Mouse (Mus musculus): Measurements from ENCODE around the gene Prkn. TPM values are rescaled to one million over a fixed set of nuclear protein-coding genes. Genes with fewer than 3 reads are reported as not detected.
"Not testable (repeated sequence)": the region's sequence is repeated elsewhere in the genome, so short reads cannot be mapped to it uniquely, and the experiment has no call there.

Prkn gene
- total and polyA plus RNA-seq, 2 experiments, result 2.5 to 8.9 TPM

DNA sequence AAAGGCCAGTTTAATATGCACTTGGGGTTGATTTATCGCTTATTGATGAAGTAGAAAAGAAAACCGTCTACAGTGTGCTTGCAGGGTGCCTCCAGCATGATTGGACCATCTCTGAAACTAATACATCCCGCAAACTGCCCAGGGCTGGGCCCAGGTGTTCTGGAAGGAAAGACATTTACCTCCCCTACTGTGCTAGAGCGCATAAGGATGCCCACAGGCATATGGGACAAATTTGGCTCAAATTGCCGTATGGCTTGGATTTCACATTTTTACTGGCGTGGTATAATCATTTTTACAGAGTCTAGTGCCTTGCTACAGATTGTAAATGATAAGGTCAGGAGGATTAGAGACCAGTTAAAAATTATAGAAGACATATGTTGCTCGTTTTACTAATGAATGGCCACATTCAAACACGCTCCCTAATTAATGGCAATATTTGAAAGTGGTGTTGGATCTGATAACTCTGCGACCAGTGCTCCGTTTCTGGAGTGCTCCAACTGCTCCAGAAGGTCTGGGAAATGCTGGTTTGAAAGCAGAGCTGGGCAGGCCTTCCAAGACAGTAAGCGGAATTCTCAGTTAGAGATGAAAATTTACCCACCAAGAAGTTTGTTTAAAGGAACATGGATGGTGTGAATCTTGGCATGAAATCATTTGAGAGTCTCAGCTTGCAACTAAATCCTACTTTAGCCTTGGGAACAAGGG is 1150.4 kb downstream of the Prkn start:
- Histone ChIP-seq H3K4me1 (ENCODE audit: control insufficient read depth, insufficient read depth, low read length) (no peaks in the 10 kb centered on the region), H3K79me2 (ENCODE audit: control insufficient read depth, insufficient read depth, low read length) (no peaks in the 10 kb centered on the region), H3K4me3 (ENCODE audit: insufficient read depth, low read depth, low read length) (no peak overlapping the region), H3K27me3 (ENCODE audit: control insufficient read depth, insufficient read depth, low read length) (no peaks in the 10 kb centered on the region), H3K36me3 (ENCODE audit: control insufficient read depth, insufficient read depth, low read length) (no peaks in the 10 kb centered on the region), H3K27ac (replicated peaks; ENCODE audit: insufficient read depth, low read depth, low read length) (no peak overlapping the region), H3K9ac (ENCODE audit: low read depth, low read length) (no peak overlapping the region)
- 86% methylated on average over 11 of the region's 11 CpGs for WGBS
- no peak for DNase-seq (ENCODE audit: extremely low read depth, low read depth, low spot score)
- TF ChIP-seq POLR2A (IDR thresholded peaks at IDR 0.05; ENCODE audit: extremely low read depth, insufficient read depth, low read length) (no peak), CTCF (IDR thresholded peaks at IDR 0.05; ENCODE audit: low read depth, low read length) (no peak)

DNA sequence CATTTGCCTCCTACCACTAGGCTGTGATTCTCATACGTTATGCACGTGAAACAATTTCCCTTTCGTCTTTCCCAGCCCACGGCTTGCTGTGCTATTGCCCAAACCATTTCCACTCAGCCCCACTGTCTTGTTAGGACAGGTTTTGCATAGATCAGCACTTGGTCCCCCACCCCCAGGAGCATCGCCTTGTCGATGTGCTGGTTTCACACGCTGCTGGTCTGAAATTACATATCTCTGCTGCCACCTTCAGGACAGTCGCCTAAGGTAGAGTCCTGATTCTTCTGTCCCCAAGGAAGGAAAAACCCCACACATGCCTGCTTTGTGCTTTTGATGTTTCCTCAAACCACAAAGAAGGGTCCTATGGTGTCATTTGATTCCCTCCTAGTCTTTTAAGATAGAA is 1153.1 kb downstream of the Prkn start:
- WGBS, result 29% methylated on average over 8 of the region's 8 CpGs
- H3K9ac ChIP-seq (ENCODE audit: low read depth, low read length), result no peak overlapping the region
- no peaks in the 10 kb centered on the region for H3K36me3 ChIP-seq (ENCODE audit: control insufficient read depth, insufficient read depth, low read length)
- H3K79me2 ChIP-seq (ENCODE audit: control insufficient read depth, insufficient read depth, low read length), result no peaks in the 10 kb centered on the region
- peak; percentile 28 for DNase-seq (ENCODE audit: extremely low read depth, low read depth, low spot score)
- TF ChIP-seq POLR2A (IDR thresholded peaks at IDR 0.05; ENCODE audit: extremely low read depth, insufficient read depth, low read length) (no peak), CTCF (IDR thresholded peaks at IDR 0.05; ENCODE audit: low read depth, low read length) (peak; percentile 48)
- H3K27ac ChIP-seq (replicated peaks; ENCODE audit: insufficient read depth, low read depth, low read length), result no peak overlapping the region
- no peak overlapping the region for H3K4me3 ChIP-seq (ENCODE audit: insufficient read depth, low read depth, low read length)
- H3K27me3 ChIP-seq (ENCODE audit: control insufficient read depth, insufficient read depth, low read length), result no peaks in the 10 kb centered on the region
- no peaks in the 10 kb centered on the region for H3K4me1 ChIP-seq (ENCODE audit: control insufficient read depth, insufficient read depth, low read length)

- TF ChIP-seq CTCF (IDR thresholded peaks at IDR 0.05; ENCODE audit: low read depth, low read length), result no peak
- no peak for TF ChIP-seq POLR2A (IDR thresholded peaks at IDR 0.05; ENCODE audit: extremely low read depth, insufficient read depth, low read length)
- H3K27ac ChIP-seq (replicated peaks; ENCODE audit: insufficient read depth, low read depth, low read length), result no peak overlapping the region
- whole genome bisulfite sequencing, result 73% methylated on average over 3 of the region's 3 CpGs
- no peak overlapping the region for H3K9ac ChIP-seq (ENCODE audit: low read depth, low read length)
- H3K27me3 ChIP-seq (ENCODE audit: control insufficient read depth, insufficient read depth, low read length), result no peaks in the 10 kb centered on the region
- H3K4me3 ChIP-seq (ENCODE audit: insufficient read depth, low read depth, low read length), result no peak overlapping the region
- no peak for DNase-seq (ENCODE audit: extremely low read depth, low read depth, low spot score)
- H3K36me3 ChIP-seq (ENCODE audit: control insufficient read depth, insufficient read depth, low read length), result no peaks in the 10 kb centered on the region
- no peaks in the 10 kb centered on the region for H3K79me2 ChIP-seq (ENCODE audit: control insufficient read depth, insufficient read depth, low read length)
- no peaks in the 10 kb centered on the region for H3K4me1 ChIP-seq (ENCODE audit: control insufficient read depth, insufficient read depth, low read length)
These were observed 1154.1 kb downstream of the Prkn start for GRCm38 (mm10) chr17:11994252-11994651.

DNA sequence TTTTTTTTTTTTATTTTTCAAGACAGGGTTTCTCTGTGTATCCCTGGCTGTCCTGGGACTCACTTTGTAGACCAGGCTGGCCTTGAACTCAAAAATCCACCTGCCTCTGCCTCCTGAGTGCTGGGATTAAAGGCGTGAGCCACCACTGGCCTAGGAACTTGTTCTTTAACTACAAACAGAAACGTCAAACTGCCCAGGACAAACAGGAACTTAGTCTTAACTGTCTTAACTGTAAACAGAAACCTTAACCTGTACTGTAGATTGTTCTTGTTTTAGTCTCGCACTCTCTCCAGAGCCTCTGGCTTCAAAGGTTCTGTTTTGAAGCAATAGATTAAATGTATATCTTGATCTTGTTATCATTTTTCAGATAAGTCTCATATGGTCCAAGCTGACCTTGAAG is 1154.6 kb downstream of the Prkn start:
- H3K9ac ChIP-seq (ENCODE audit: low read depth, low read length); DNase-seq (ENCODE audit: extremely low read depth, low read depth, low spot score); H3K4me3 ChIP-seq (ENCODE audit: insufficient read depth, low read depth, low read length); H3K27me3 ChIP-seq (ENCODE audit: control insufficient read depth, insufficient read depth, low read length); H3K27ac ChIP-seq (replicated peaks; ENCODE audit: insufficient read depth, low read depth, low read length); H3K4me1 ChIP-seq (ENCODE audit: control insufficient read depth, insufficient read depth, low read length); H3K36me3 ChIP-seq (ENCODE audit: control insufficient read depth, insufficient read depth, low read length); H3K79me2 ChIP-seq (ENCODE audit: control insufficient read depth, insufficient read depth, low read length): not testable (repeated sequence)
- WGBS, result 52% methylated on average over 3 of the region's 3 CpGs

GRCm38 (mm10) chr17:11995522-11995921 is 1155.3 kb downstream of the Prkn start:
- TF ChIP-seq POLR2A (IDR thresholded peaks at IDR 0.05; ENCODE audit: extremely low read depth, insufficient read depth, low read length) (no peak), CTCF (IDR thresholded peaks at IDR 0.05; ENCODE audit: low read depth, low read length) (no peak)
- H3K27ac ChIP-seq (replicated peaks; ENCODE audit: insufficient read depth, low read depth, low read length), result no peak overlapping the region
- H3K4me3 ChIP-seq (ENCODE audit: insufficient read depth, low read depth, low read length), result no peak overlapping the region
- no peaks in the 10 kb centered on the region for H3K79me2 ChIP-seq (ENCODE audit: control insufficient read depth, insufficient read depth, low read length)
- WGBS, result 84% methylated on average over 3 of the region's 3 CpGs
- no peaks in the 10 kb centered on the region for H3K36me3 ChIP-seq (ENCODE audit: control insufficient read depth, insufficient read depth, low read length)
- no peak overlapping the region for H3K9ac ChIP-seq (ENCODE audit: low read depth, low read length)
- no peak for DNase-seq (ENCODE audit: extremely low read depth, low read depth, low spot score)
- no peaks in the 10 kb centered on the region for H3K4me1 ChIP-seq (ENCODE audit: control insufficient read depth, insufficient read depth, low read length)
- no peaks in the 10 kb centered on the region for H3K27me3 ChIP-seq (ENCODE audit: control insufficient read depth, insufficient read depth, low read length)

DNA sequence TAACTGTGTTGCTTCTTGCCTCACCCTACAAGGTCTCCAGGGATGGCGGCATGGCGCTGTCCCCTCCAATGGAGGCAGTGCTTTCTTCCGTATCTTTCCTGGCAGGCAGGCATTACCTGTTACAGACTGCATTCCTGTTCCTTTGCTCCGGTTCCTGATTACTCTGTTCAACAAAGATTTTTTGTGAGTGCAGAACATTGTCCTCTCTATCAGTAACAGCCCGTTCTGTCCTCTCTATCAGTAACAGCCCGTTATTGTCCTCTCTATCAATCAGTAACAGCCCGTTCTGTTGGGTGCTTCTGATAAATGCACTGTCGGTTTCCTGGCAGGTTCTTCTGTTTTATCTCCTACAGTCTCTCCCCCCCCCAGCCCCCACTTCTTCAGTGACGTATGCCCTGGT is 1156.1 kb downstream of the Prkn start:
- no peak overlapping the region for H3K9ac ChIP-seq (ENCODE audit: low read depth, low read length)
- no peaks in the 10 kb centered on the region for H3K27me3 ChIP-seq (ENCODE audit: control insufficient read depth, insufficient read depth, low read length)
- no peaks in the 10 kb centered on the region for H3K36me3 ChIP-seq (ENCODE audit: control insufficient read depth, insufficient read depth, low read length)
- no peak for DNase-seq (ENCODE audit: extremely low read depth, low read depth, low spot score)
- H3K4me1 ChIP-seq (ENCODE audit: control insufficient read depth, insufficient read depth, low read length), result no peaks in the 10 kb centered on the region
- no peak for TF ChIP-seq POLR2A (IDR thresholded peaks at IDR 0.05; ENCODE audit: extremely low read depth, insufficient read depth, low read length)
- TF ChIP-seq CTCF (IDR thresholded peaks at IDR 0.05; ENCODE audit: low read depth, low read length), result no peak
- H3K4me3 ChIP-seq (ENCODE audit: insufficient read depth, low read depth, low read length), result no peak overlapping the region
- no peak overlapping the region for H3K27ac ChIP-seq (replicated peaks; ENCODE audit: insufficient read depth, low read depth, low read length)
- no peaks in the 10 kb centered on the region for H3K79me2 ChIP-seq (ENCODE audit: control insufficient read depth, insufficient read depth, low read length)
- 24% methylated on average over 9 of the region's 9 CpGs for WGBS

All from liver, adult 2 months (tissue).